In genomic region chr15:78832701-78833123, GRCm38 (mm10) we compare ENCODE assay signal across 8 mouse cellular contexts. TPM values are rescaled to one million over a fixed set of nuclear protein-coding genes. Genes with fewer than 3 reads are reported as not detected.
DNase-seq lines count a peak whose midpoint lies in the region; ATAC-seq and TF ChIP-seq lines count a peak whose summit lies in the region.

No protein-coding gene starts in this region.

- H3K36me3 ChIP-seq in spleen, adult 2 months (ENCODE audit: control insufficient read depth, insufficient read depth, low read length), result no peaks in the 10 kb centered on the region
- no peaks in the 10 kb centered on the region for H3K36me3 ChIP-seq in forebrain, embryonic 15.5 days
- H3K36me3 ChIP-seq in heart, postnatal 0 days (replicated peaks; ENCODE audit: control insufficient read depth, insufficient read depth, low read length), result no peaks in the 10 kb centered on the region
- H3K36me3 ChIP-seq in liver, embryonic 15.5 days (replicated peaks), result no peaks in the 10 kb centered on the region

- 78% methylated on average over 14 of the region's 14 CpGs for WGBS in spleen, adult 2 months
- WGBS in forebrain, embryonic 15.5 days, result 7% methylated on average over 14 of the region's 14 CpGs
- WGBS in heart, postnatal 0 days, result 20% methylated on average over 14 of the region's 14 CpGs
- WGBS in liver, embryonic 15.5 days (ENCODE audit: insufficient replicate concordance), result 51% methylated on average over 14 of the region's 14 CpGs

- H3K4me1 ChIP-seq in spleen, adult 2 months (ENCODE audit: control insufficient read depth, insufficient read depth, insufficient read length), result peaks cover 10% of the 10 kb centered on the region; the same call in 1 of the 2 replicates
- peaks cover 36% of the 10 kb centered on the region for H3K4me1 ChIP-seq in forebrain, embryonic 15.5 days
- H3K4me1 ChIP-seq in heart, postnatal 0 days (ENCODE audit: control insufficient read depth, insufficient read depth), result peaks cover 31% of the 10 kb centered on the region
- H3K4me1 ChIP-seq in liver, embryonic 15.5 days (replicated peaks), result peaks cover 53% of the 10 kb centered on the region

- DNase-seq in spleen, adult 2 months (ENCODE audit: low read depth in 1 of 2, low spot score in 2 of 2), result no peak
- DNase-seq in spleen, adult 12 weeks (ENCODE audit: low spot score), result no peak
- DNase-seq in heart, postnatal 0 days (ENCODE audit: low spot score), result peak; percentile 72
- DNase-seq in kidney, postnatal 25 days, result peak; percentile 78 to 92
- peak; percentile 83 for DNase-seq in ovary, postnatal 36 days (ENCODE audit: low spot score)
- no peak for DNase-seq in spleen, postnatal 14 days (ENCODE audit: low spot score in 2 of 2)

- H3K27ac ChIP-seq in spleen, adult 2 months (ENCODE audit: insufficient read depth, low read length), result peak overlapping the region; percentile 34; the same call in 1 of the 2 replicates
- H3K27ac ChIP-seq in forebrain, embryonic 15.5 days (replicated peaks), result peak overlapping the region; percentile 72
- H3K27ac ChIP-seq in heart, postnatal 0 days (ENCODE audit: low read depth), result peak overlapping the region; percentile 92
- H3K27ac ChIP-seq in liver, embryonic 15.5 days (replicated peaks), result peak overlapping the region; percentile 77

- H3K9ac ChIP-seq in forebrain, embryonic 15.5 days (replicated peaks), result peak overlapping the region; percentile 21; the same call in 1 of the 2 replicates
- no peak overlapping the region for H3K9ac ChIP-seq in heart, postnatal 0 days (replicated peaks; ENCODE audit: low read depth, low read length)
- H3K9ac ChIP-seq in liver, embryonic 15.5 days, result no peak overlapping the region

- no peak for TF ChIP-seq CTCF in spleen, adult 2 months (IDR thresholded peaks at IDR 0.05; ENCODE audit: extremely low read depth, insufficient read depth, insufficient read length, insufficient replicate concordance)
- peak; percentile 3; the same call in 1 of the 2 replicates for TF ChIP-seq CTCF in heart, postnatal 0 days (IDR thresholded peaks at IDR 0.05; ENCODE audit: low read depth)

- H3K4me3 ChIP-seq in spleen, adult 2 months (ENCODE audit: extremely low read depth, insufficient read depth, insufficient read length), result no peak overlapping the region
- H3K4me3 ChIP-seq in forebrain, embryonic 15.5 days, result no peak overlapping the region
- no peak overlapping the region for H3K4me3 ChIP-seq in heart, postnatal 0 days (ENCODE audit: low read depth, low read length)
- no peak overlapping the region for H3K4me3 ChIP-seq in liver, embryonic 15.5 days (replicated peaks)

- no peaks in the 10 kb centered on the region for H3K27me3 ChIP-seq in spleen, adult 2 months (ENCODE audit: control insufficient read depth, insufficient read depth, low read length)
- 0 out of 2 replicates have a peak, but pooled peaks cover 8% of the 10 kb centered on the region for H3K27me3 ChIP-seq in forebrain, embryonic 15.5 days
- 0 out of 2 replicates have a peak, but pooled peaks cover 8% of the 10 kb centered on the region for H3K27me3 ChIP-seq in heart, postnatal 0 days (ENCODE audit: control insufficient read depth, insufficient read depth, low read length)
- H3K27me3 ChIP-seq in liver, embryonic 15.5 days, result peaks cover 6% of the 10 kb centered on the region; the same call in 1 of the 2 replicates

- peak; percentile 79 for ATAC-seq in forebrain, embryonic 15.5 days (replicated peaks)
- peak; percentile 59 for ATAC-seq in heart, postnatal 0 days (ENCODE audit: insufficient read depth, low read depth)
- peak; percentile 32 for ATAC-seq in liver, embryonic 15.5 days (ENCODE audit: insufficient read depth)

- no peak; the same call in 1 of the 2 replicates for TF ChIP-seq EP300 in heart, postnatal 0 days (IDR thresholded peaks at IDR 0.05; ENCODE audit: low read depth)

- TF ChIP-seq POLR2A in spleen, adult 2 months (IDR thresholded peaks at IDR 0.05; ENCODE audit: low read depth, low read length), result no peak

- no peaks in the 10 kb centered on the region for H3K9me3 ChIP-seq in forebrain, embryonic 15.5 days
- no peaks in the 10 kb centered on the region for H3K9me3 ChIP-seq in heart, postnatal 0 days (replicated peaks; ENCODE audit: control insufficient read depth, low read length)
- no peaks in the 10 kb centered on the region for H3K9me3 ChIP-seq in liver, embryonic 15.5 days (replicated peaks)

- H3K4me2 ChIP-seq in forebrain, embryonic 15.5 days (replicated peaks), result no peak overlapping the region
- peak overlapping the region; percentile 4; the same call in 1 of the 2 replicates for H3K4me2 ChIP-seq in heart, postnatal 0 days (ENCODE audit: low read depth, low read length)
- H3K4me2 ChIP-seq in liver, embryonic 15.5 days, result no peak overlapping the region; the same call in 1 of the 2 replicates

RNA-seq across cellular contexts. Expression of gene Cdc42ep1, which starts 9.7 kb away (rescaled TPM):
- polyA plus RNA-seq in spleen, adult 2 months (2012; rRNA removed), result 29.6 and 31.3 TPM in 2 replicates
- 7.6 and 9.0 TPM in 2 replicates for polyA plus RNA-seq in forebrain, embryonic 15.5 days (2015; fragmentation: Nextera tagmentation; extraction: Ambion mirVana)
- 44.7 and 52.5 TPM in 2 replicates for total RNA-seq in heart, postnatal 0 days (2014; rRNA removed; ENCODE audit: low replicate concordance)
- 27.1 and 27.4 TPM in 2 replicates for polyA plus RNA-seq in heart, postnatal 0 days (2015; fragmentation: Nextera tagmentation; extraction: Ambion mirVana)
- polyA plus RNA-seq in liver, embryonic 15.5 days (2015; fragmentation: Nextera tagmentation; extraction: Ambion mirVana), result 13.0 and 15.2 TPM in 2 replicates

RNA-seq across cellular contexts. Expression of gene Lgals2, which starts 22.6 kb away (rescaled TPM):
- polyA plus RNA-seq in spleen, adult 2 months (2012; rRNA removed), result 0.32 and 0.73 TPM in 2 replicates
- polyA plus RNA-seq in forebrain, embryonic 15.5 days (2015; fragmentation: Nextera tagmentation; extraction: Ambion mirVana), result not detected in 2 replicates
- total RNA-seq in heart, postnatal 0 days (2014; rRNA removed; ENCODE audit: low replicate concordance), result 4.6 TPM in 1 of 2 replicates, not detected in the other
- polyA plus RNA-seq in heart, postnatal 0 days (2015; fragmentation: Nextera tagmentation; extraction: Ambion mirVana), result 0.27 and 0.36 TPM in 2 replicates
- polyA plus RNA-seq in liver, embryonic 15.5 days (2015; fragmentation: Nextera tagmentation; extraction: Ambion mirVana), result 7.7 and 9.5 TPM in 2 replicates

RNA-seq across cellular contexts. Expression of gene Card10, which starts 29.9 kb away (rescaled TPM):
- 6.4 and 7.4 TPM in 2 replicates for polyA plus RNA-seq in spleen, adult 2 months (2012; rRNA removed)
- 1.3 and 1.7 TPM in 2 replicates for polyA plus RNA-seq in forebrain, embryonic 15.5 days (2015; fragmentation: Nextera tagmentation; extraction: Ambion mirVana)
- total RNA-seq in heart, postnatal 0 days (2014; rRNA removed; ENCODE audit: low replicate concordance), result 2.7 and 6.4 TPM in 2 replicates
- polyA plus RNA-seq in heart, postnatal 0 days (2015; fragmentation: Nextera tagmentation; extraction: Ambion mirVana), result 4.0 and 4.6 TPM in 2 replicates
- polyA plus RNA-seq in liver, embryonic 15.5 days (2015; fragmentation: Nextera tagmentation; extraction: Ambion mirVana), result 1.8 and 2.5 TPM in 2 replicates

RNA-seq across cellular contexts. Expression of gene Gga1, which starts 44.3 kb away (rescaled TPM):
- polyA plus RNA-seq in spleen, adult 2 months (2012; rRNA removed), result 70.2 and 89.3 TPM in 2 replicates
- 60.3 and 62.0 TPM in 2 replicates for polyA plus RNA-seq in forebrain, embryonic 15.5 days (2015; fragmentation: Nextera tagmentation; extraction: Ambion mirVana)
- 32.4 and 40.5 TPM in 2 replicates for total RNA-seq in heart, postnatal 0 days (2014; rRNA removed; ENCODE audit: low replicate concordance)
- 30.1 and 32.4 TPM in 2 replicates for polyA plus RNA-seq in heart, postnatal 0 days (2015; fragmentation: Nextera tagmentation; extraction: Ambion mirVana)
- 21.4 and 23.6 TPM in 2 replicates for polyA plus RNA-seq in liver, embryonic 15.5 days (2015; fragmentation: Nextera tagmentation; extraction: Ambion mirVana)

RNA-seq across cellular contexts. Expression of gene Mfng, which starts 59.4 kb away (rescaled TPM):
- polyA plus RNA-seq in spleen, adult 2 months (2012; rRNA removed), result 66.0 and 78.6 TPM in 2 replicates
- 77.9 and 85.9 TPM in 2 replicates for polyA plus RNA-seq in forebrain, embryonic 15.5 days (2015; fragmentation: Nextera tagmentation; extraction: Ambion mirVana)
- total RNA-seq in heart, postnatal 0 days (2014; rRNA removed; ENCODE audit: low replicate concordance), result 12.9 and 13.1 TPM in 2 replicates
- 13.0 and 13.4 TPM in 2 replicates for polyA plus RNA-seq in heart, postnatal 0 days (2015; fragmentation: Nextera tagmentation; extraction: Ambion mirVana)
- 4.6 and 5.2 TPM in 2 replicates for polyA plus RNA-seq in liver, embryonic 15.5 days (2015; fragmentation: Nextera tagmentation; extraction: Ambion mirVana)

Comparison
In these comparisons a context has a peak if more than half of its experiments do, and no peak if none do; other contexts are left out.
1. DNase-seq: peak in heart, postnatal 0 days (single experiment), kidney, postnatal 25 days (2 of 2) and ovary, postnatal 36 days (single experiment); none in spleen, adult 2 months (0 of 2), spleen, adult 12 weeks (single experiment) and spleen, postnatal 14 days (0 of 2).
2. H3K27ac ChIP-seq: peak in every context shown above with its lines; median percentile 92 in heart, postnatal 0 days; 77 in liver, embryonic 15.5 days; 72 in forebrain, embryonic 15.5 days; 34 in spleen, adult 2 months.
3. Peak in every context shown above with its lines, with median percentiles within 50 percentile points of each other: ATAC-seq.